Mouse (Mus musculus): Measurements from ENCODE around the gene Hnrnpab. TPM values are rescaled to one million over a fixed set of nuclear protein-coding genes. Genes with fewer than 3 reads are reported as not detected.

The Hnrnpab gene
- polyA plus RNA-seq, 1 experiment from 2014 or later, result 238 TPM

GRCm38 (mm10) chr11:51586411-51586810 lies 20.2 kb downstream of the Hnrnpab start:
- H3K4me1 ChIP-seq (ENCODE audit: control insufficient read depth, insufficient read depth, low read length), result peaks cover 12% of the 10 kb centered on the region
- no peak overlapping the region for H3K4me3 ChIP-seq (replicated peaks; ENCODE audit: low read length)
- no peak overlapping the region for H3K9ac ChIP-seq (ENCODE audit: low read length)
- H3K36me3 ChIP-seq (ENCODE audit: control insufficient read depth, insufficient read depth, low read length), result peaks cover 18% of the 10 kb centered on the region; the same call in 1 of the 2 replicates
- no peak overlapping the region for H3K4me2 ChIP-seq (ENCODE audit: low read depth, low read length)
- H3K27ac ChIP-seq (ENCODE audit: low read length), result no peak overlapping the region
- no peaks in the 10 kb centered on the region for H3K27me3 ChIP-seq (ENCODE audit: control insufficient read depth, insufficient read depth, low read length)
- 90% methylated on average over 13 of the region's 13 CpGs for WGBS
- H3K9me3 ChIP-seq (replicated peaks; ENCODE audit: control insufficient read depth, low read length), result no peaks in the 10 kb centered on the region
- ATAC-seq (ENCODE audit: insufficient read depth, low FRiP score), result no peak

GRCm38 (mm10) chr11:51585608-51586252 lies 20.9 kb downstream of the Hnrnpab start:
- Histone ChIP-seq H3K4me2 (ENCODE audit: low read depth, low read length) (peak overlapping the region; percentile 71), H3K4me1 (ENCODE audit: control insufficient read depth, insufficient read depth, low read length) (peaks cover 12% of the 10 kb centered on the region), H3K36me3 (ENCODE audit: control insufficient read depth, insufficient read depth, low read length) (peaks cover 16% of the 10 kb centered on the region; the same call in 1 of the 2 replicates), H3K27me3 (ENCODE audit: control insufficient read depth, insufficient read depth, low read length) (no peaks in the 10 kb centered on the region), H3K9ac (ENCODE audit: low read length) (peak overlapping the region; percentile 91), H3K4me3 (replicated peaks; ENCODE audit: low read length) (peak overlapping the region; percentile 71), H3K27ac (ENCODE audit: low read length) (peak overlapping the region; percentile 91; the same call in 1 of the 2 replicates), H3K9me3 (replicated peaks; ENCODE audit: control insufficient read depth, low read length) (no peaks in the 10 kb centered on the region)
- no peak for ATAC-seq (ENCODE audit: insufficient read depth, low FRiP score)
- 54% methylated on average over 8 of the region's 8 CpGs for WGBS

- ATAC-seq (ENCODE audit: insufficient read depth, low FRiP score), result peak; percentile 96
- no peaks in the 10 kb centered on the region for H3K9me3 ChIP-seq (replicated peaks; ENCODE audit: control insufficient read depth, low read length)
- H3K36me3 ChIP-seq (ENCODE audit: control insufficient read depth, insufficient read depth, low read length), result peaks cover 13% of the 10 kb centered on the region; the same call in 1 of the 2 replicates
- peak within 1 kb of the TSS; percentile 71 for H3K4me3 ChIP-seq (replicated peaks; ENCODE audit: low read length)
- peak within 1 kb of the TSS; percentile 91 for H3K27ac ChIP-seq (ENCODE audit: low read length)
- peak within 1 kb of the TSS; percentile 71 for H3K4me2 ChIP-seq (ENCODE audit: low read depth, low read length)
- WGBS, result under 1% methylated on average over 59 of the region's 59 CpGs
- peak within 1 kb of the TSS; percentile 91 for H3K9ac ChIP-seq (ENCODE audit: low read length)
- peaks cover 12% of the 10 kb centered on the region for H3K4me1 ChIP-seq (ENCODE audit: control insufficient read depth, insufficient read depth, low read length)
- H3K27me3 ChIP-seq (ENCODE audit: control insufficient read depth, insufficient read depth, low read length), result no peaks in the 10 kb centered on the region
Measured at GRCm38 (mm10) chr11:51584431-51585248, 22.0 kb downstream of the Hnrnpab start, which contains the start of gene Phykpl. Gene Phykpl, plus strand, starts transcription at chr11:51584757.

- peak overlapping the region; percentile 71 for H3K4me3 ChIP-seq (replicated peaks; ENCODE audit: low read length)
- 14% methylated on average over 9 of the region's 9 CpGs for WGBS
- peak; percentile 11; the same call in 1 of the 2 replicates for ATAC-seq (ENCODE audit: insufficient read depth, low FRiP score)
Measured at GRCm38 (mm10) chr11:51584057-51584430, 22.6 kb downstream of the Hnrnpab start.

GRCm38 (mm10) chr11:51582713-51583112 lies 23.9 kb downstream of the Hnrnpab start:
- H3K9me3 ChIP-seq (replicated peaks; ENCODE audit: control insufficient read depth, low read length), result no peaks in the 10 kb centered on the region
- H3K27me3 ChIP-seq (ENCODE audit: control insufficient read depth, insufficient read depth, low read length), result no peaks in the 10 kb centered on the region
- no peak overlapping the region for H3K27ac ChIP-seq (ENCODE audit: low read length)
- WGBS, result 21% methylated on average over 8 of the region's 8 CpGs
- peaks cover 8% of the 10 kb centered on the region; the same call in 1 of the 2 replicates for H3K36me3 ChIP-seq (ENCODE audit: control insufficient read depth, insufficient read depth, low read length)
- H3K9ac ChIP-seq (ENCODE audit: low read length), result no peak overlapping the region
- ATAC-seq (ENCODE audit: insufficient read depth, low FRiP score), result no peak
- no peak overlapping the region for H3K4me2 ChIP-seq (ENCODE audit: low read depth, low read length)
- no peak overlapping the region for H3K4me3 ChIP-seq (replicated peaks; ENCODE audit: low read length)
- H3K4me1 ChIP-seq (ENCODE audit: control insufficient read depth, insufficient read depth, low read length), result peaks cover 12% of the 10 kb centered on the region

More at GRCm38 (mm10) chr11:51584057-51584430, 22.6 kb downstream of the Hnrnpab start:
- Histone ChIP-seq H3K27ac (ENCODE audit: low read length) (peak overlapping the region; percentile 91), H3K4me1 (ENCODE audit: control insufficient read depth, insufficient read depth, low read length) (peaks cover 12% of the 10 kb centered on the region), H3K9ac (ENCODE audit: low read length) (peak overlapping the region; percentile 91), H3K27me3 (ENCODE audit: control insufficient read depth, insufficient read depth, low read length) (no peaks in the 10 kb centered on the region), H3K9me3 (replicated peaks; ENCODE audit: control insufficient read depth, low read length) (no peaks in the 10 kb centered on the region), H3K36me3 (ENCODE audit: control insufficient read depth, insufficient read depth, low read length) (peaks cover 12% of the 10 kb centered on the region; the same call in 1 of the 2 replicates), H3K4me2 (ENCODE audit: low read depth, low read length) (peak overlapping the region; percentile 68)

- Histone ChIP-seq H3K36me3 (ENCODE audit: control insufficient read depth, insufficient read depth, low read length) (no peaks in the 10 kb centered on the region), H3K27me3 (ENCODE audit: control insufficient read depth, insufficient read depth, low read length) (no peaks in the 10 kb centered on the region), H3K27ac (ENCODE audit: low read length) (no peak overlapping the region), H3K4me2 (ENCODE audit: low read depth, low read length) (no peak overlapping the region), H3K4me1 (ENCODE audit: control insufficient read depth, insufficient read depth, low read length) (peaks cover 4% of the 10 kb centered on the region), H3K9ac (ENCODE audit: low read length) (no peak overlapping the region), H3K9me3 (replicated peaks; ENCODE audit: control insufficient read depth, low read length) (no peaks in the 10 kb centered on the region), H3K4me3 (replicated peaks; ENCODE audit: low read length) (no peak overlapping the region)
- 70% methylated on average over 4 of the region's 4 CpGs for WGBS
- no peak for ATAC-seq (ENCODE audit: insufficient read depth, low FRiP score)
Measured at GRCm38 (mm10) chr11:51579024-51579423, 27.6 kb downstream of the Hnrnpab start.

GRCm38 (mm10) chr11:51577587-51577986 lies 29.1 kb downstream of the Hnrnpab start:
- WGBS, result 69% methylated on average over 7 of the region's 7 CpGs
- Histone ChIP-seq H3K27ac (ENCODE audit: low read length) (no peak overlapping the region), H3K9ac (ENCODE audit: low read length) (no peak overlapping the region)

GRCm38 (mm10) chr11:51576454-51576853 lies 30.2 kb downstream of the Hnrnpab start:
- H3K27me3 ChIP-seq (ENCODE audit: control insufficient read depth, insufficient read depth, low read length), result no peaks in the 10 kb centered on the region
- no peak for ATAC-seq (ENCODE audit: insufficient read depth, low FRiP score)
- WGBS, result 79% methylated on average over 4 of the region's 4 CpGs

More at GRCm38 (mm10) chr11:51577587-51577986, 29.1 kb downstream of the Hnrnpab start:
- Histone ChIP-seq H3K4me3 (replicated peaks; ENCODE audit: low read length) (no peak overlapping the region), H3K36me3 (ENCODE audit: control insufficient read depth, insufficient read depth, low read length) (no peaks in the 10 kb centered on the region), H3K9me3 (replicated peaks; ENCODE audit: control insufficient read depth, low read length) (no peaks in the 10 kb centered on the region), H3K27me3 (ENCODE audit: control insufficient read depth, insufficient read depth, low read length) (no peaks in the 10 kb centered on the region), H3K4me1 (ENCODE audit: control insufficient read depth, insufficient read depth, low read length) (no peaks in the 10 kb centered on the region), H3K4me2 (ENCODE audit: low read depth, low read length) (no peak overlapping the region)
- ATAC-seq (ENCODE audit: insufficient read depth, low FRiP score), result no peak

GRCm38 (mm10) chr11:51568801-51569200 lies 37.8 kb downstream of the Hnrnpab start:
- Histone ChIP-seq H3K27ac (ENCODE audit: low read length) (no peak overlapping the region), H3K36me3 (ENCODE audit: control insufficient read depth, insufficient read depth, low read length) (no peaks in the 10 kb centered on the region), H3K4me3 (replicated peaks; ENCODE audit: low read length) (no peak overlapping the region), H3K4me2 (ENCODE audit: low read depth, low read length) (no peak overlapping the region), H3K9ac (ENCODE audit: low read length) (no peak overlapping the region), H3K9me3 (replicated peaks; ENCODE audit: control insufficient read depth, low read length) (no peaks in the 10 kb centered on the region), H3K27me3 (ENCODE audit: control insufficient read depth, insufficient read depth, low read length) (no peaks in the 10 kb centered on the region), H3K4me1 (ENCODE audit: control insufficient read depth, insufficient read depth, low read length) (no peaks in the 10 kb centered on the region)
- ATAC-seq (ENCODE audit: insufficient read depth, low FRiP score), result no peak
- WGBS, result 79% methylated on average over 4 of the region's 4 CpGs

More at GRCm38 (mm10) chr11:51576454-51576853, 30.2 kb downstream of the Hnrnpab start:
- Histone ChIP-seq H3K9me3 (replicated peaks; ENCODE audit: control insufficient read depth, low read length) (no peaks in the 10 kb centered on the region), H3K4me3 (replicated peaks; ENCODE audit: low read length) (no peak overlapping the region), H3K4me2 (ENCODE audit: low read depth, low read length) (no peak overlapping the region), H3K9ac (ENCODE audit: low read length) (no peak overlapping the region), H3K27ac (ENCODE audit: low read length) (no peak overlapping the region), H3K4me1 (ENCODE audit: control insufficient read depth, insufficient read depth, low read length) (no peaks in the 10 kb centered on the region), H3K36me3 (ENCODE audit: control insufficient read depth, insufficient read depth, low read length) (no peaks in the 10 kb centered on the region)

Data from stomach, embryonic 16.5 days (tissue).